Mouse (Mus musculus) midbrain, embryonic 16.5 days (tissue): ENCODE data around the gene Dennd1c. TPM values are rescaled to one million over a fixed set of nuclear protein-coding genes. Genes with fewer than 3 reads are reported as not detected.
"Not testable (repeated sequence)": the region's sequence is repeated elsewhere in the genome, so short reads cannot be mapped to it uniquely, and the experiment has no call there.

Experiments used
- ATAC-seq: fragments of 200-750 bp; cut with Nextera tagmentation; 2 replicates; pipeline ENCODE4 v1.8.0; 2017; ENCODE audit warnings: moderate TSS enrichment
- H3K27ac ChIP-seq: fragments of 300-500 bp; sonication (generic); 2 replicates; pipeline ENCODE4 v1.5.1; 2014; ENCODE audit warnings: mild to moderate bottlenecking, low read length, mixed read lengths
- H3K27me3 ChIP-seq: fragments of 300-500 bp; sonication (generic); 2 replicates; pipeline ENCODE4 v1.6.1; 2014; ENCODE audit warnings: low read depth, low read length, mixed read lengths; ENCODE audit not compliant: control insufficient read depth, insufficient read depth
- H3K36me3 ChIP-seq: fragments of 300-500 bp; sonication (generic); 2 replicates; pipeline ENCODE4 v1.6.1; 2014; ENCODE audit warnings: mild to moderate bottlenecking, low read length, moderate library complexity, mixed read lengths; ENCODE audit not compliant: control insufficient read depth, insufficient read depth
- H3K4me1 ChIP-seq: fragments of 300-500 bp; sonication (generic); 2 replicates; pipeline ENCODE4 v1.6.1; 2014; ENCODE audit warnings: mild to moderate bottlenecking, low read length, mixed read lengths; ENCODE audit not compliant: control insufficient read depth, insufficient read depth
- H3K4me2 ChIP-seq: fragments of 300-500 bp; sonication (generic); 2 replicates; pipeline ENCODE4 v1.6.1; 2014; ENCODE audit warnings: mild to moderate bottlenecking, low read length, mixed read lengths
- H3K4me3 ChIP-seq: fragments of 300-500 bp; sonication (generic); 2 replicates; pipeline ENCODE4 v1.5.1; 2014; ENCODE audit warnings: low read depth, mild to moderate bottlenecking, low read length, moderate library complexity, mixed read lengths
- H3K9ac ChIP-seq: fragments of 300-500 bp; sonication (generic); 2 replicates; pipeline ENCODE4 v1.6.1; 2014; ENCODE audit warnings: low read depth, low read length, mixed read lengths
- H3K9me3 ChIP-seq: fragments of 300-500 bp; sonication (generic); replicated peaks from 2 replicates; pipeline ENCODE4 v1.6.1; 2014; ENCODE audit warnings: mild to moderate bottlenecking, low read length, mixed read lengths; ENCODE audit not compliant: control insufficient read depth, poor library complexity, severe bottlenecking
- WGBS: fragments of 180-500 bp; shearing (Covaris S2); extraction: QIAGEN DNeasy Blood & Tissue Kit; methylation state at CpG from one replicate; pipeline ENCODE4 v1.1.7; 2014; 5-methylcytosine and 5-hydroxymethylcytosine counted together
- polyA plus RNA-seq: library from polyadenylated mRNA; unstranded; fragments of >200 nt; fragmentation: Nextera tagmentation; extraction: Ambion mirVana; gene quantifications from 2 replicates; pipeline ENCODE4 v1.2.1, GENCODE M21; 2015

The Dennd1c gene
- polyA plus RNA-seq, 1 experiment from 2014 or later, result 4.2 TPM

DNA sequence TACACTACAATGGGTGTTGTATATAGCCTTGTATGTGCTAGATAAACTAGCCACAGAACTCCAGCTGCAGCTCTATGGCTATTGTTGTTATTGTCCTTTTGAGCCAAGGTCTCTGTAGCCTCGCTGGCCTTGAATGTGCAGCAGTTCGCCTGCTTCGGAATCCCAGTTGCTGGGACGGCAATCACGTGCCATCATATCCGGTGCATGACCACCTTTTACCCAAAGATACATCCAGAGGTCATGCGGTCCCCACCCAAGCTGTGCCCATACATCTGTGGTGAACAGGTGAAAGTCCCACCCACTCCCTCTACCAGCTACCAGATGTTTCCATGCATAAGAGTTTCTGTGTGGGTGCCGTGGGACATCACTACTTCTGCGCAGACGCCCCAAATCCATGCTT, 17.2 kb downstream of the Dennd1c start:
- WGBS, result 39% methylated on average over 10 of the region's 10 CpGs
- Histone ChIP-seq H3K9ac (no peak overlapping the region), H3K4me3 (peak overlapping the region; percentile 91), H3K9me3 (no peaks in the 10 kb centered on the region), H3K27ac (no peak overlapping the region), H3K4me1 (peaks cover 25% of the 10 kb centered on the region), H3K36me3 (no peaks in the 10 kb centered on the region), H3K27me3 (peaks cover 31% of the 10 kb centered on the region), H3K4me2 (peak overlapping the region; percentile 66)
- no peak for ATAC-seq

DNA sequence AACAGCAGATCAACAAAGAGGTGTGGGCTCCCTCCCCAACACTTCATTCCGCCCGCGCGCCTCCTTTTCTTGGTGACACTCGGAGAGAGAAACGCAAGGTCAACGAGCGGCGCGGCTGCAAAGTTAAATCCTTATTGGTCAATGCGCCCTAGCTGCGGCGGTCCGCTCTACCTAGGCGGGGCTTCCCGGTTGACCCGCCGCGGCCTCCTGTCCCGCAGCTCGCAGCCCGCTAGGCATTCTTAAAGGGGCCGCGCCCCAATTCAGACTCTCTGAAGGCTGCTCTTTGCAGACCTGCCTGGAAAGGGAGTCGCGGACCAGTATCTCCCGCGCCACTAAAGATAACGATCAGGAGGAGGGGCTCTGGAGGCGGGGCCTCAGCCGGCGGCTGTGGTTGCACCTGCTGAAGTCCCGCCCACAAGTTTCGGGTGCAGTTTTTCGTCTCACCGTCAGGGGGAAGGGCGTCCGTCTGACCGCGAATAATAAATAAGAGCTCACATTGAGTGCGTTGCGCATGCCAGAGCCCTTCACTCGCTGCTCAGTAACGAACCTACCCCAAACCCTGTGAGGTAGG, 18.0 kb downstream of the Dennd1c start:
- WGBS, result 0% methylated on average over 44 of the region's 44 CpGs

DNA sequence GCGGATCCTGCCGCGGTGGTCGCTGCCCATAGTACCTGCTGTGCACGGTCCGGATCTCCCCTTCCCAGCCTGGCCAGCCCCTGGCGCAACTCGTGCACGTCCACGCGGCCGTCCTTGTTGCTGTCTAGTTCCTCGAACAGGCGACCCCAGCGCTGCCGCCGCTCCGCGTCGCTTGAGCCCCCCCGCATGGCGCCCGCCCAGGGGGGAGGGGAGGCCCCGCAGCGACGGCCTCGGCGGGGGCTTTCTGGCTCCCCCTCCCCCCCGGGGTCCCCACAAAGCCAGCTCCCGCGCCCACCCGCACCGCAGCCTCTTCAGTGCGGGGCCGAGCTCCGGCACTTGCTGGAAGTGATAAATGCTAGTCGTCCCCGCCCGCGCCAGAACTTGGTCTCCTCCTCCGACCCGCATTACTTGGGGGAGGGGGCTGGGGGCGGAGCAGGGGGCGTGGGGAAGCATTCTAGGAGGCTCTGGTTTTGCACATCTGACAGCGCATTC, 18.8 kb downstream of the Dennd1c start, which contains the start of gene Slc25a23:
Slc25a23 (minus strand) TSS at position 378 of the 492 bp plus-strand sequence.
- Histone ChIP-seq H3K4me1 (peaks cover 25% of the 10 kb centered on the region), H3K36me3 (peaks cover 3% of the 10 kb centered on the region; the same call in 1 of the 2 replicates), H3K9me3 (no peaks in the 10 kb centered on the region), H3K4me2 (peak within 1 kb of the TSS; percentile 66), H3K9ac (peak within 1 kb of the TSS; percentile 87), H3K27me3 (peaks cover 26% of the 10 kb centered on the region), H3K4me3 (peak within 1 kb of the TSS; percentile 91), H3K27ac (peak within 1 kb of the TSS; percentile 85)
- 0% methylated on average over 42 of the region's 45 CpGs for WGBS
- ATAC-seq, result peak; percentile 89

More for the DNA sequence above, 18.0 kb downstream of the Dennd1c start:
- Histone ChIP-seq H3K4me2 (peak overlapping the region; percentile 66), H3K4me3 (peak overlapping the region; percentile 91), H3K27ac (peak overlapping the region; percentile 85), H3K27me3 (peaks cover 31% of the 10 kb centered on the region), H3K36me3 (no peaks in the 10 kb centered on the region), H3K4me1 (peaks cover 25% of the 10 kb centered on the region), H3K9ac (peak overlapping the region; percentile 87; the same call in 1 of the 2 replicates), H3K9me3 (no peaks in the 10 kb centered on the region)
- peak; percentile 93 for ATAC-seq

DNA sequence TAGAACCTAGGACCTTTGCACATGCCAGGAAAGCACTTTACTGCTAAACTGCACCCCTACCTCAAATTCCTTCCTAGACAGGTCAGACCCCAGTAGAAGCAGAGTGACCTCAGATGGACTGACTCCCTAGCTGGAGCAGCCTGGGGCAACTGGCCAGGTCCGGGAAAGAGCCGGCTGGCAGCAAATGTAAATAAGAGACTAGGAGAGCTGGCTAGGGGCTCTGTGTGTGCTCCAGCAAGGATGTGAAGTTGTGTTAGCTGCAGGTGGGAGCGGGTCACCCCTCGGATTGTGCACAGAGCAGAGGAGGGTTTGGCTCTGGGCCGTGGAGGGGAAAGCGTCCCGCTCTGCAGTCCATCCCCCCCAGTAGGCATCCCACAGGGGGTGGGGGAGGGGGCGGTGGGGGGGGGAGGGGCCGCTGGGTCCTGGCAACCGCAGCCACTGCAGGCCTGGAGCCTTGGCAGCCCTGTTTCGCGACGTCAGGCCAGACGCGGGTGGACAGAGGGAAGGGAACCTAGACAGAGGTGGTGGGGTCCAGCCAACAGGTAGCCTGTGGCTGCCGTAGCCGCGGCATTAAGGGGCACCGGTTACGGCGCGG, 19.3 kb downstream of the Dennd1c start, which contains the start of gene Crb3:
Crb3 (plus strand) TSS at position 215 of the 595 bp plus-strand sequence.
- 0% methylated on average over 10 of the region's 22 CpGs for WGBS
- Histone ChIP-seq H3K4me2 (peak within 1 kb of the TSS; percentile 66), H3K27me3 (peaks cover 26% of the 10 kb centered on the region), H3K9ac (peak within 1 kb of the TSS; percentile 87), H3K4me1 (peaks cover 25% of the 10 kb centered on the region), H3K36me3 (peaks cover 3% of the 10 kb centered on the region; the same call in 1 of the 2 replicates), H3K4me3 (peak within 1 kb of the TSS; percentile 91), H3K9me3 (no peaks in the 10 kb centered on the region), H3K27ac (peak within 1 kb of the TSS; percentile 85)
- ATAC-seq, result peak; percentile 2

DNA sequence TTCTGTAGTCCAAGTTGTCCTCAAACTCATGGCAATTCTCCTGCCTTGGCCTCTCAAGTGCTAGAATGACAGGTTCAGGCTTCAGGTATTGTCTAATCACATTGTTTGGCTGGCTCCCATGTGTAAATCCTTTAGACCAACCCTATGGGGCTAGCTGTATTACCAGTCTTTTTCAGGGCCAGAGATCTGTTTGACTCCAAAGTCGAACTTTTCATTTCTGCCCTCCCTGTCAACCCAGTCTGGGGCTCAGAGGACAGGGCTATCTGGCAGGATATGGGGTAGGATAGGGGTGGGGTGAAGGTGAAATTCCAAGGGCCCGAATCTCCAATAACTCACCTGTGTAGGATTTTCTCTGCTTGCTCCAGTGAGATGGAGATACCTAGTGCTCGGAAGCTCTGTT, 22.1 kb downstream of the Dennd1c start:
- no peak for ATAC-seq
- Histone ChIP-seq H3K4me3 (no peak overlapping the region), H3K27ac (no peak overlapping the region), H3K27me3 (peaks cover 3% of the 10 kb centered on the region), H3K4me2 (no peak overlapping the region), H3K4me1 (peaks cover 16% of the 10 kb centered on the region), H3K9me3 (no peaks in the 10 kb centered on the region), H3K36me3 (peaks cover 19% of the 10 kb centered on the region), H3K9ac (no peak overlapping the region)
- WGBS, result 94% methylated on average over 3 of the region's 3 CpGs

DNA sequence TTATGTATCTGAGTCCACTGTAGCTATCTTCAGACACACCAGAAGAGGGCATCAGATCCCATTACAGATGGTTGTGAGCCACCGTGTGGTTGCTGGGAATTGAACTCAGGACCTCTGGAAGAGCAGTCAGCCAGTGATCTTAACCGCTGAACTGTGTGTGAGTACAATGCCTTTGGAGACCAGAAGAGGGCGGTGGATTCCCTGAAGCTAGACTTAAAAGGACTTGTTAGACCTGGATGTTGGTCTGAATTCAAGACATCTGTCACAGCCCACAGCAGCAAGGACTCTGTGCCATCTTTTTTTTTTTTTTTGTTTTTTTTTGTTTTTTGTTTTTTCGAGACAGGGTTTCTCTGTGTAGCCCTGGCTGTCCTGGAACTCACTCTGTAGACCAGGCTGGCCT, 26.6 kb downstream of the Dennd1c start:
- not testable (repeated sequence) for H3K9me3 ChIP-seq, H3K9ac ChIP-seq, H3K4me1 ChIP-seq, H3K4me2 ChIP-seq, H3K4me3 ChIP-seq, H3K27ac ChIP-seq, H3K27me3 ChIP-seq, ATAC-seq
- WGBS, result 91% methylated on average over 3 of the region's 4 CpGs
- H3K36me3 ChIP-seq, result peaks cover 24% of the 10 kb centered on the region

DNA sequence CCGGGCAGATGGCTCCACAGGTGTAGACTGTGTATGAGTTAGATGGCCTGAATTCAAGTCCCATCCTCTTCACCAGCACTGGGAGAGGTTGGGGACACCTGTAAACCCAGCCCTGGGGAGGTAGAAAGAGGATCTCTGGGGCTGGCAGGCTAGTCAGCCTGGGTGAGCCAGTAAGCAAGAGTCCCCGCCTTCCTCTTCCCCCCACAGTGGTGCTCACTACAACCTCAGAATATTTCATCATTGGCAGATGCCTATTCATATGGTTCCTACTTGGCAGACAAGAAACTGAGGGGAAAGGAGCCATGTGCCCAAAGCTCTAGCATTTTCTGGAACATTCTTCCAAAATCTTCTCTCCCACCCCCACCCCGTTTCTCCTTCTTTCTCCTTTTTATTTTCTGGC, 29.5 kb downstream of the Dennd1c start:
- H3K36me3 ChIP-seq, result peaks cover 26% of the 10 kb centered on the region
- H3K4me3 ChIP-seq, result no peak overlapping the region
- no peak overlapping the region for H3K9ac ChIP-seq
- no peak overlapping the region for H3K27ac ChIP-seq
- H3K4me1 ChIP-seq, result no peaks in the 10 kb centered on the region
- no peaks in the 10 kb centered on the region for H3K9me3 ChIP-seq
- ATAC-seq, result no peak
- H3K27me3 ChIP-seq, result no peaks in the 10 kb centered on the region
- no peak overlapping the region for H3K4me2 ChIP-seq
- 96% methylated on average over 3 of the region's 3 CpGs for WGBS

DNA sequence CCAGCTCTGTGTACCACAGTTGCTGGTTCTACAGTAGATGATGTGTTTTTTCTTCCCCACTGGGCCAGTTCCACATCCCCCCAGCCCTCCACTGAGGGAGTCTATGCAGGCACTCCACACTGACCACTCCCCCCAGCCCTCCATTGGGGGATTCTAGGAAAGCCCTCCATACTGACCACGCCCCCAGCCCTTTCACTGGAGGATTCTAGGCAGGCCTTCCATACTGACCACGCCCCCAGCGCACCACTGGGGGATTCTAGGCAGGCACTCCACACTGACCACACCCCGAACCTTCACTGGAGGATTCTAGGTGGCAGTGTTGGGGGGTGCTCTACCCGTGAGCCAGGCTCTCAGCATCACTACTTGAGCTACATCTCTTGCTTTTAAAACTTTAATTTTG, 30.9 kb downstream of the Dennd1c start:
- no peak for ATAC-seq
- H3K36me3 ChIP-seq, result peaks cover 14% of the 10 kb centered on the region
- H3K27ac ChIP-seq, result no peak overlapping the region
- no peaks in the 10 kb centered on the region for H3K9me3 ChIP-seq
- 32% methylated on average over 5 of the region's 5 CpGs for WGBS
- no peak overlapping the region for H3K4me2 ChIP-seq
- no peak overlapping the region for H3K4me3 ChIP-seq
- H3K27me3 ChIP-seq, result no peaks in the 10 kb centered on the region
- H3K4me1 ChIP-seq, result no peaks in the 10 kb centered on the region
- no peak overlapping the region for H3K9ac ChIP-seq

DNA sequence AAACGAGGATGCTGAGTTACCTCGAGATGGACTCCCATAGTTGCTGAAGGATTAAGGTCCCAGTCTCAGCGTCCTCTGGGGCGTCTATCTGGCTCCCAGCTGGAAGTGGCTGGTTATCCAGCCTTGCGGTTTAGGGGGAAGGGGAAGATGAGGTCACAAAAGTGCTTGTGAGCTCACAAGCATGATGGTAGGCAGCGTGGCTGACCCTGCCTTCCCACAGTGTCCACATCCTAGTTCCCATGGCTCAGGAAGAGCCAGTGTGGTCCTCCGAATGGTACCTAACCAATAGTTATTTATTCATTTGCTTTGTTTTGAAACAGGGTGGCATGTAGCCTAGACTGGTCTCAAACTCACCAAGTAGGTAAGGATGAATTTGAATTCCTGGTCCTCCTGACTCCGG, 36.8 kb downstream of the Dennd1c start, which contains the start of gene Slc25a41:
Slc25a41 (minus strand) TSS at position 101 of the 400 bp plus-strand sequence.
- ATAC-seq, result no peak
- no peaks in the 10 kb centered on the region for H3K4me1 ChIP-seq
- no peaks in the 10 kb centered on the region for H3K9me3 ChIP-seq
- H3K36me3 ChIP-seq, result peaks cover 5% of the 10 kb centered on the region
- H3K27me3 ChIP-seq, result 0 out of 2 replicates have a peak, but pooled peaks cover 2% of the 10 kb centered on the region
- H3K9ac ChIP-seq, result no peak within 1 kb of the TSS
- H3K27ac ChIP-seq, result no peak within 1 kb of the TSS
- H3K4me3 ChIP-seq, result no peak within 1 kb of the TSS
- H3K4me2 ChIP-seq, result no peak within 1 kb of the TSS
- 70% methylated on average over 8 of the region's 8 CpGs for WGBS
